Mouse (Mus musculus) liver, postnatal 0 days (tissue): Measurements from ENCODE around the gene Poll.

Experiments used
- CTCF ChIP-seq: sonication (generic); IDR thresholded peaks from 2 replicates; pipeline ENCODE4 v1.5.1; 2016; ENCODE audit warnings: antibody characterized with exemption, low read depth
- EP300 ChIP-seq: IDR thresholded peaks from 2 replicates; pipeline ENCODE4 v1.6.1; 2016; ENCODE audit warnings: antibody characterized with exemption, low read depth, mild to moderate bottlenecking

DNA sequence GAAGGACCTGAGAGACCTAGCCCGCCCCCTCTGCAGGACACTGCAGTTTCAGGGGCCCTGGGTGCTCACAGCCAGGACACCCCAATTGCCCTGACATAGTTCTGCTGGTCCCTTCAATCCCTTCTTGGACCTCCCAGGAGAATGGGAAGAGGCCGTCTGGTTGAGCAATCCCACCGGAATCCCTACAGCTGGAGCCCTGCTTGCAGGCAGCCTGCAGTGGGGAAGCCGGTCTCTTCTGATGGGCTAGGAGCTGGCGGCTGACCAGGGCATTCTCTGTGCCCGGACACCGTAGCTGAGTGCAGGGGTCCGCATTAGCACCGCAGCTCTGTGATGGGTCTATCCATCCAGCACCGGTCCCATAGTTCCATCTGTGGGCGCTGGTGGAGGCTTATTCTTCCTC lies 6.2 kb downstream of the Poll start:
- TF ChIP-seq CTCF = no peak
- TF ChIP-seq EP300 = no peak
